Mouse (Mus musculus) kidney, postnatal 4 days (tissue): ENCODE measurements around the gene Atp5j.

ENCODE experiments used
- DNase-seq, 2 experiments: peaks; one replicate each; pipeline ENCODE4 v3.0.0; 2021; ENCODE audit warnings: mixed read lengths in 2 of 2

Atp5j gene

DNA sequence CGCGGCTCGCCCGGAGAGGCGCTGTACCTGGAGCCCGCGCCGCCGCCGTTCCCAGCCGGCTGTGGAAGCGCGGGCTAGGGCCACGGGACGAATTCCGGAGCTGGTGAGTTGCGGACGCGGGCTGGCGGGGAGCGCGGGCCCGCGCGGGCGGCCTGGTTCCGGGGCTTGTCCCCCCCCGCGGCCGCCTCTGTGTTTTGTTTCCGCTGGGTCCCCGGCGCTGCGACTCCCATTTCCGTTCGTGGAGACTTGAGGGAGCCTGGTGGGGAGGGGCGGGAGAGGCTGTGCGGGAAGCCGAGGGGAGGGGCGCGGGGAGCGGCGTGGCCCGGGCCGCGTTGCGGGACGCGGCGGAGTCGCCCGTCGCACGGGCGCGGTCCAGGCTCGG is at the start of gene Atp5j:
Gene Atp5j, minus strand, starts transcription at position 185 of the 382 bp plus-strand sequence.
- peak; percentile 89 to 93 for DNase-seq

DNA sequence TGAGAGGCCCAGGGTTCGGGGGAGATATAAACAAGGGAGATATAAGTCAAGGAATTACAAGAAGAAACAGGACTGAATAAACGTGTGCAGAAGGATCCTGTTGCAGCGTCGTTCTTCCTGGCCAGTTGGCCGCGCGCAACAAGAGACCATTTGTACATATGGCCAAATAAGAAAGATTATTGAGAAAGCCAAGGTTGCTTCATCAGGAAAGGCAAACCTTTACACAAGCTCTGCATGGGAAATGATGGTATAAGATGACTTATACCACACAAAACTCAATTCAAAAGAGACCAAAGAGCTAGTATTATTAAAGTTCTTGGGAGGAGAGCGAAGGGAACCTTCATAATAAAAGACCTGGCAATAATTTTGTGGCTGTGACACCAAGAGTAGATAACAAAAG is 49.1 kb upstream of the Atp5j start:
- DNase-seq = no peak

DNA sequence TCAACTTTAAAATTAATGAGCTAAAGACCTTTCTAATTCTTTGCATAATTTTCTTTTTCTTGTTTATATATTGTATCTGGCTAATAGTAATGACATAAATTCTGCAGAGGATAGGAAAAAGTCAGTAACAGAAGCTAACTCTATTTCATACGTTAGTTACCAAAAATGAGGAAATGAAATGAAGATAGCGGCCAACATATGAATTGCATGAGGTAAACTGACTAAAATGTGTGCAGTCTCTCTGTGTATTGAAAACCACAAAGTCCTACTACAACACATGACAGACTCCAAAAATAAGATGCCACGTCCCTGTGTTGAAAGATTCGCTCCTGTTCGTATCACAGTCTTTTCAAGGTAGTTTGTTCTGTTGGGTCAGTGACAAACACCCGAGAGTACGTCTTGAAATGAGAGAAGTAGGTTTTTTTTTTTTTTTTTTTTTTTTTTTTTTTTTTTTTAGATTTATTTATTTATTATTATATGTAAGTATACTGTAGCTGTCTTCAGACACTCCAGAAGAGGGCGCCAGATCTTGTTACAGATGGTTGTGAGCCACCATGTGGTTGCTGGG is 46.4 kb upstream of the Atp5j start:
- no peak for DNase-seq

DNA sequence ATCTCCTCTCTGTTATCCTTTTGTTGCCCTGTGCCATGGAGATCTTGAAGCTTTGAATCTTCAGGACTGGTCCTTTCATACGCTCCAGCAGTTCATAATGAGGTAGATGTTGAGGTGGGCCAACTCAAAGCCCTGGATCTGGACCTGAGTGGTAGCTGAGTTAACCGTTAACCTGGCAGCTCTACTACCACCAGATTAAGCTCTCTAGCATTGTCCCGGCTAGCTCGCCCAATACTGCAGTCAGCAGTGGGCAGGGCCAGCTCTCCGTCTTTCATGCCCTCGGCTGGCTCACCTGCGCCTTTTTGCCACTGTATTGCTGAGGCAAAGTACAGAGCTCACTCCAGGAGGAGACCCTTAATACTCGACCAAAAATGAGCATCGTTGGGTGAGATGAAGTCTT is 45.7 kb upstream of the Atp5j start:
- no peak for DNase-seq

DNA sequence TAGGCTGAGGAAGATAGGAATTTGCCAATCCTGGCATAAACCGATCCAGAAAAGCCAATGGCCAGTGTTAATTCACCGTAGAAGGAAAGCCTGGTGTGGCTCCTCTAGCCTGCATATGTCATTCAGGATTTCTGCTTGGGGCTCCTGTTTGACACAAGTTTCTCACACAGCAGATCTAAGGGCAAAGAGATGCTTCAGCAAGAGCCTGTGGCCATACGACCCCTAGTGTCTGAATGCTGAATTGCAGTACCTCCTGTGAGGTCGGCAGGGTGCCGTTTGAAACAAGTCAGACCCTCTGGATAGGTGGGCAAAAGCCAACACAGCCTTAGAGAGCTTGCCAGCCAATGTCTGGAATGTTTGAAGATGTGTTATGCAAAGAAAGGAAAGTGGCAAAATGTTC is 43.7 kb upstream of the Atp5j start:
- DNase-seq = peak; percentile 77 to 81

DNA sequence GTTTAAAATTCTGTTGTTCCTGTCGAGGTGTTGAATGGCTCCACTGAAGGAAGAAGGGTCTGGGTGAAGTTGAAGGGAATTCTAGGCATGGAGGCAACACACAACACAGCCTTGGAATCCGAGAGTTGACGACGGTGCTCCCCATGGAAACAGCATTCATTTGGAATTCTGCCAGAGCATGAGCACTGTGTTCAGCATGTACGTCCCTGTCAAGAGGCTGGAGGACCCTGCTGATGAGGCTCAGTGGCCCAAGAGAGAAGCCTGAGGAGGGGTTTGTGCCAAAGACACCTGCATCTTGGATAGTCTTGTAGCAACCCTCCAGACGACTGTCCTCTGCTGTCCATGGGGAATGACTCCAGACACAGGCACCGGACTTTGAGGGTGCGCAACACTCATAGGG is 40.7 kb upstream of the Atp5j start:
- peak; percentile 9 to 22 for DNase-seq

DNA sequence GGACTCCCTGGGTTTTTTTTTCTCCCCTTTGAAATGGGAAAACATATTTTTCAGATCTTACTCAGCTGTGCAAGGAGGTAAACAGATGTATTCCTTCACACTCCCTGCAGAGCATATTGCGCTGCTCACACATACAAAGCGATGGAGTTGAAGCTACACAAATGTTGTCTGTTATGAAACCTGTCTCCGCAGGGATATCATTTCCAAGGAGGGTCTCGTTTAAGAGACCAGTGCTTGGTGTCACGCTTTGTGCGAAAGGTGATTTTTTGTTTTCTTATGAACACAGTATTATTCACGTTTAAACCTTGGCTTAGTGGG is 40.3 kb upstream of the Atp5j start:
- DNase-seq = peak in 1 of 2 experiments; percentile 8

DNA sequence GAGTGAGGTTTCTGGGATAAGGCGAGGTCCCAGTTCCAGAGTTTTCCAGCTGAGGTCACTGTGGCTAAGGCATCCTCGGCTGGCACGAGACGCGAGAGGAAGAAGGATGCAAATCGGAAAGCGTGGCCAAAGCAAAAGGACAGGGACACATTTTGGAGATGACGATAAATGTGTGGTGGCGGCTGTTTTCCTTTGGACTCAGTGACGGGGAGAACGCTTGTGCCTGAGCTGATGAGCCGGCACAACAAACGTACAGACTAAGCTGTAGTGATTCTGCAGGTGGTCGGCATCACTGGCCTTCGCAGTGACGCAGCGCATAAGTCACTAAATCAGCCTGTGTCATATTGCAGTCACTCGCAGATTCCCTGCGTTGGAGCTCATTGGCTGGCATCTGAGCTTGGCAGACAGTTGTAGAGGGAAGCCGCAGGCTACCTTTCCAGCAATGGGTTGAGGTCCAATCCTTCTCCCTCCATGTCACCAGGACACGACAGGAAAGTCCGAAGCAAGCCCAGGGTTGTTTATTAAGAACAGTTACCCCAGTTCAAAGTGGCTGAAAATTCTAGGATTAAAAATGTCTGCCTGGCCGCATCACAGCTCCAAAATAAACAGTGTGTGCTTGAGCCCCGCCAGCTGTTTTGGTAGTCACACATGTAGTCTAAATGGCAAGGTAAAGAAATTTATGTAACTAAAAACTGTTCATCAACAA is 39.7 kb upstream of the Atp5j start:
- DNase-seq = peak; percentile 56 to 64

DNA sequence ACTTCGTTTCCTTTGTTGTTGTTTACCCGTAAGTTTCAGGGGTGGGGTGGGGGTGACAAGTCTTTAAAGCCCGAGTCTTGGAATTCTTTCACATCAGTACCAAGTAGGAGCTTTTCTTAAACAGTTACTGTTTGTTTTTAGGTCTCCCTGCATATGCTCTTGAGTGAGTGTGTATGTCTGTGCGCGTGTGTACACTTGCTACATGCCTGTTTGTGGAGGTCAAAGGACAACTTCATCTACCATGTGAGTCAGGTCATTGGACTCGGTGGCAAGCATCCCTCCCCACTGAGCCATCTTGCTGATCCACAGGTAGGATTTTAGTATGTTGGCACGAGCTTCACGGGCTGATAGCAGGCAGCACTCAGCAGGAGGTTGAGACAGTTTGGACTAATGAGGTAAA is 38.4 kb upstream of the Atp5j start:
- DNase-seq = no peak

DNA sequence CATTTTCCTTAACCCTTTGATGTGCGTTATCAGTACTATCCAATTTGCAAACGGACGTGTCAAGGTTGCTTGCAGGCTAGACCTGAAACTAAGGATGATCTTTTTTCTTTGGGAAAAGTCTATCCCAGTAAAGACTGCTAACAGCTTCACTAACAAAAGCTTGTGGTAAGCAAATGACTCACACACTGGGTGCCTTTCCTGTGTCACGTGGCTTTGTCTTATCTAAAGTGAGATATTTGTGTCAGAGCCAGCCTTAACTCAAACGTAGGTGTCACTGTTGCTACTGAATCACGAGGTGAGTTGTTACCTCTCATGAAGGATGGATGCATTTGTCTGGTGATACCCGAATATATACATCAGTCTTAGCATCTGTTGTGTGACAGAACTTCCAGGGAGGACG is 29.2 kb upstream of the Atp5j start:
- no peak for DNase-seq

DNA sequence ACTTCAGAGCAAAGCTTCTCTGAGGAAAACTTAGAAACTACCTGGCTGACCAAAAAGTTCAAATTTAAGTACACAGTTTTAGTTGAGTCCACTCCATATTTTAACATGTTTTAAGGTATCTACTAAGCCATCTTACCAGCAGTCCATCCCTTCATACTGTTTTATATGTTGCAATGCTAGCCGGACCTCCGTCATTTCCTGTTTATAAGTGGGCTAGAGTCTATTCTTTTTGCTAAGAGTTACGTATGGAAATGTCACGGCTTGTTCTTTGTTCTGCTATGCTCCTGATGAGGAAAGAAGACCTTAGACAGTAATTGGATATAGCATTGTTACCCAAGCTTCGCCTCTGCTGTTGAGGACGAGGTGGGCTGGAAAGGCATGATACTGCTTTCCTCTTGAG is 18.1 kb upstream of the Atp5j start:
- DNase-seq = no peak

DNA sequence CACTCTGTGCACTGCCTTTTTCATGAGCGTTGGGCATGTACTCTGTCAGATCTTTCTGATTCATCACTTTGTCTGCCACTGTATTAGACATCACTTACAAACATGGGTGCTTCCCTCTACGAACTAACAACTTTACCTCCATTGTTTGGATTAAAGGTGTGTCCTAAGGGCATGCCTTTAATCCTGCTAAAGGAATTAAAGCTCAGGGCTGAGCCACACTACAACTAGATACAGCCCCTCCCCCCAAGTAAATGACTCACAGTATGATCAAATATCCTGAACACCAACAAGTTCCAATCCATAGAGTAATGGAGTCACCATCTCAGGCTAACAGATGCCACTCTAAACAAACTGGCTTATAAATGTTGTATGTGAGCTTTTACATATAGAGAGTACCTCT is 3.2 kb upstream of the Atp5j start:
- no peak for DNase-seq

DNA sequence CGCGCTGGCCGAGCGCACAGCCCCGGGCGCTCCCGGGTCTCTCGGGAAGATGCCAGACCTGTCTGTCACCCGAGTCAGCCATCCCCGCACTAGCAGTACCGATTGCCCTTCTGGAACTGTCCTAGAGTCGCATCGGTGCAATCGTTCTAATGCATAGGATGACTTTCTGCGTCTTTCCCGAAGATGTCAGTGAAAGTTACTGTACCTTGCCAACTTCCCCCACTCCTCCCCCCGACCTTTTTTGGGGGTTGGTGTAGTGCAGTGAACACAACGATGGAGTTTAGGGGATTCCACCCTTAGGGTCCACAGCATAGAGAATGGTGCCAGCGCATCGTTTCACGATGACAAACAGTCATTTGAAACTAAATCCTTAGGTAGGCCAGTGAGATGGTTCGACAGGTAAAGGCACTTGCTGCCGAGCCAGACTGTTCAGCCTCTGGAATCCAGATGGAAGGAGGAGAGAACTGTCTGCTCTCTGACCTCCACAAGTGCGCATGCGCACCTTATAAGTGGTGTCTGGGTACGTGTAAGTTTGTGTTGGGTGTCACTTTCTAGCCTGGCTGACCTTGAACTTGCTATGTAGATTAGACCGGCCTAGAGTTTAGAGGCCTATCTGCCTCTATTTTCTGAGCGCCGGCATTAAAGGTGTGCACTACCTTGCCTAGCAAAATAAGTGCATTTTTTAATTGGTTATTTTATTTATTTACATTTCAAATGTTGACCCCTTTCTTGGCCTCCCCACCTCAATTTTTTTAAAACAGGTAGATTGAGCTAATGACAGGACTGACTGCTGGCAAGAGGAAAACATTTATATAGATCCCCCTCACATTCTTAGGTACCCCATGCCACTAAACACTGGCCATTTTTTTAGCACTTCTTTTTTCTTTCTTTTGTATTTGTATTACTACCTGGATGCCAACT is 658 bp upstream of the Atp5j start:
- DNase-seq = peak; percentile 64 to 79

DNA sequence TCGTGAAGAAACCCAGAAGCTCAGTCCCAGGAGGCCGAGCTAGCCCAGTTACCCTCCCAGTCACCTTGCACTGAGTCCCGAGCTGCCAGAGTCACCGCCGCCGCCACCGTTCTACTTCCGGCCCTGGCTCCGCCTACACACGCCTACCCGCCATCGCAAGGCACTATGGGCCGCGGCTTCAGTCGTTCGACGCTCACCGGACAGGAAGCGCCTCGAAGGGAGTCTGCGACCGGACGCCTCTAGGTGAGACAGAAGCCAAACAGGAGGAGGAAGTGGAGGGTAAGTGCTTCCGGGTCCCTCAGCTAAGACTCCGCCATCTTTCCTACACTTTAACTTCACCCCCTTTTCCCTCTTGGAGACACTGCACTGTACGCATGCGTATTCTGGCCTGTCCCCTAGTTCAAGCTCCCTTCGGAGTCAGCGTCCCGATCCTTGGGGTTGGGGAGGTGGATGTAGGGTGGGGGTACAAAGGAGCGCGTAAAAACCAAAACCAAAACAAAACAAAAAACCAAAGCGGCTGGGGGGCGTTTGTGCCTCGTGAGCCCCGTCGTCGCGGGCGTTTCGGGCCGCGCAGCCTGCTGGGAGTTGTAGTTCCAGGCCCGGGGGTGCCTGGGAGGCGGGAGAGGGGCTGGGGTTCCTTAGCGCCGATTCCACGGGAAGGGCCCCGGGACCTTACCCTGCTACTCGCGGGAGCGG is 532 bp downstream of the Atp5j start, which contains the start of gene Gabpa:
Gene Gabpa, plus strand, starts transcription at position 181 of the 696 bp plus-strand sequence.
- DNase-seq = peak; percentile 90 to 95

DNA sequence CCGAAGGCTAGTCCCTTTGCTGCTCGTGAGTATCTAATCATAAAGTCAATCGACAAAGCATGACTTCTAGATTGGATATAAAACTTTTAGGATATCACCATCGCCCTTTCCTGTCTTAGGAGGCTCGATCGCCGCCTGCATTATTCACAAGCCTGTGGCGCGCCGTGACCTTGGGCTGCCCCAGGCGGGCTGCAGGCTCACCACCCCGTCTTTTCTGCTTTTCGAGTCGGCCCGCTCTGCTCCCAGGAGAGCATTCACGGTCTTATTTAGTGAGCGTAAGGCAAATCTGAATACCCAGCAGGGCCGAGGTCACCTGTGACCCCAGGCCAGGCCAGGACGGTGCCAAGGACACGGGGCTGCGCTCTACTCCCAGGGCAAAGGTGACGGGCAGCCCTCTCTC is 1.1 kb downstream of the Atp5j start:
- no peak for DNase-seq

DNA sequence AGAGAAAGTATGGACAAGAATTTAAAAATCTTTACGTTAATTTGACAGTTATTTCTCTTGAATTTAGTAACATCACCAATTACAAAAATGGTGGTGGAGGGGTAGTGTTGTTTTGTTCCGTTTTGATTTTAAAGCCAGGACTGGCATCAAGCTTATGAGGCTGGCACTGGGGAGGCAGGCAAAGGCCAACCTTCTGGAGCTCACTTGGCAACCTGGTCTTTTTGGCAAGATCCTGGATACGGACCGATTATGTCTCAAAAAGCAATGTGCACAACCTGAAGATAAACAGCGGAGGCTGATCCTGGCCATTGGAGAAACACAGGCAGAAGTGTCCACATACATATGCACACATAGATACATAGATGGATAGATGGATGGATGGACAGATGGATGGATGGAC is 2.7 kb downstream of the Atp5j start:
- no peak for DNase-seq

DNA sequence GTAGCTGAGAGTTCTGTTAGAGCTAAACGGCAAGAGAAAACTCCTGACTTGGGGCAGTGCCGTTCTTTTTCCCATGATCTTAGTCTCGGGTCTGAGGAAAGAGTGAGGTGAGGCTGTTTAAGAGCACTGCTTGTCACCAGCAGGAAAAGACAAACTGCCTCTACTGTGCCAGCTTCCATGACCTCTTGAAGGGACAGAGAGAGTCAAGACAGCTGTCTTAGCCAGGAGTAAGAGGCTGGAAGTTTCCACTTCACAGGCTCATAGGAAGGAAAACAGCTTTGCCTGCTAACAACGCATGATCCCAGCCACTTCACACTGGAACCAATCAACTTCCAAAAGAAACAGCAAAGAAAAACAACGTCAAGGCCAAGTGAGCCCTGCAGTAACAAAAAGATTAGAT is 3.7 kb downstream of the Atp5j start:
- DNase-seq = no peak

DNA sequence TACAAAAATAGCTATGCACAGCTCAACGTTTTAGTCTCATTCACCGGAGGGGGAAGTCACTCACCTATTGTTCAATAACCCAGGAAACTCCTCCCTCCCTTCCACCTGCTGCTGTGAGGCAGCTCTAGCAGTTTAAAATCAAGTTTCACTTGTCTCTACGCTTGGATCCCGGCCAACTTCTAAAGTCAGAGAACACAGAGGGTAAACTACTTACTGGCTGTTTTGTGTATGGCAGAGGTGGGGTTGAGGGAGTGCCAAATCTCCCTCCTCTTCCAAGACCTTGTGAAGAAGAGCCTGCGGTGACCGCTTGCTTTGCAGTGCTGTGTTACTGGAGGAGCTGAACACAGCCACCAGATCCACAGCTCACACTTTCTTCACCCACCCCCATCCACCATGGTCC is 10.4 kb downstream of the Atp5j start:
- DNase-seq = peak; percentile 27 to 50

DNA sequence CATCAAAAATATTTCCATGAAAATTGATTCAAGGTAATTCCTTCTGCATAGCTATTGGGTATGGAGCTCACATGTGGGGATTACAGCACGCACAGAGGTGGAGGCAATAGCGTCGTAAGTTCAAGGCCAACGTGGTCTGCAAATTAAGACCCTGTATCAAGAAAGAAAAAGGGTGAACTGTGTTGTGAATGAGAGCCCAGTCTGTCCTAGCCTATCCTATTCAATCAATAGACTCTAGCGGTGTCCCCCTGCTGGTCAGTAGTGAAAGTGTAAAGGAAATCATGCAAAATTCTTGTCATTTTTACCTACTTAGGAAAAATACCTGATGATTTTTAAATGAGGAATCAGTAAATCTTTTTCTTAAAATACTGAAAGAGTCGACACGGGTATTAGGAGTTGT is 18.0 kb downstream of the Atp5j start:
- peak; percentile 22 to 45 for DNase-seq

DNA sequence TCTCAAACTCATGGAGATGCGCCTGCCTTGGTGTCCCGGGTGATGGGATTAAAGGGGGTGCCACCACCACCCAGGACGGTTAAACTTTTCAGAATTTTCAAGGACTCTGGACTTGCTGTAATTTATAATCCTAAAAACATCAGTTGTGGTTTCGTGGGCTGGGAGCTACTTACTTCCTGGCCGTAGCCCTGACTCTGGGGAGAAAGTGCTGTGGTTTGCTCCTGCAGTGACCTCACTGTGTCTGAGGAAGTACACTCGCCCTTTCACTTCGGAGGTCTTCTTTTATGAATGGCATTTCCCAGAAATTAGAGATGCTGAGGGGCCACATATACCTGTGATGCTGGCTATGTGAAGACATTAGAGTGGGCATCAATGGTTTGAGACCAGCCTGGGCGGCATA is 20.9 kb downstream of the Atp5j start:
- no peak for DNase-seq

DNA sequence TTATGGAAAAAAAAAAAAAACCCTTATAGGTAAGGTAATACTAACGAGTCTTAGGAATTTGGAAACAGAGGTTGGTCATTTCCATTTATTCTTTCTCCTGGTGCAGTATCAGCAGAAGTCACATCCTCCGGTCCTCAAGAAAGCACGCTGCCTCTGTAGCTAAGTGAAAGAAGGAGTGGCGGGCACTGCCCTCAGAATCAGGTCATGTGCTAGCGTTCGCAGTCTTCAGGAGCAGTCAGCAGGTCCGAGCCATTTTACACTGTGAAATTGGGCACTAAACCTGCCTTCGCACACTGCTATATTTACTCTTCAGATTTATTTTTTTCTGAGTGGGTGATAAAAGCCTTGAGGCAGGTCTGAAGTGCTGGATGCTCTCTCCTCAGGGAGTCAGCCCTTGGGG is 21.6 kb downstream of the Atp5j start:
- no peak for DNase-seq

DNA sequence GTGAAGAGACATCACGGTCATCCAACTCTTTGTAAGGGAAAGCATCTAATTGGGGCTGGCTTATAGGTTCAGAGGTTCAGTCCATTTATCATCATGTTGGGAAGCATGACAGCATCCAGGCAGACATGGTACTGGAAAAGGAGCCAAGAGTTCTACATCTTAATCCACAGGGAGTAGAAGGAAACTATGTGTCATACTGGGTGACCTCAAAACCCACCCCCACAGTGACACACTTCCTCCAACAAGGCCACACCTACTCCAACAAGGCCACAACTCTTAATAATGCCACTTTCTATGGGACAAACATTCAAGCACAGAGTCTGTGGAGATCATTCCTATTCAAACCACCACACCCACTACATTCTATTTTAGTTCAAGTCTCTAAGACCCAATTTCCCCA is 25.2 kb downstream of the Atp5j start:
- DNase-seq = no peak

DNA sequence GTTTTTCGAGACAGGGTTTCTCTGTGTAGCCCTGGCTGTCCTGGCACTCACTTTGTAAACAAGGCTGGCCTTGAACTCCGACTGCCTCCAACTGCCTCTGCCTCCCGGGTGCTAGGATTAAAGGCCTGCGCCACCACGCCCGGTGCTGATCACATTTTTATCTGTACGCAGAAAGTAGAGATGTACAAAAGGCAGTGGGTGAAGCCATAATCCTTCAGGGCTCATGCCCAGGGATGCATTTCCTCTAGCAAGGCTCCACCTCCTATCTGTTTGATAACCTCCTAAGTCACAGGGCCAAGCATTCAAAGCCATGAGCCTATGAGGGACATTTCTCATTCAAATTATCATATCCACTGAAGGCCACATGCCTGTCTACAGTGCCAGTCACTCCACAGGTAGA is 27.6 kb downstream of the Atp5j start:
- no peak for DNase-seq
